Mouse (Mus musculus): ENCODE measurements at regions not wholly inside any gene's neighbourhood (a gene's known extent, or its start where the extent isn't known, plus 50 kb on each side); places are given as distances from the start of the nearest gene placed in this dataset.

GRCm38 (mm10) chr2:59422291-59423242, 61.9 kb upstream of the Dapl1 start:
- DNase-seq: peak; percentile 54 to 80
- Histone ChIP-seq H3K4me3 (replicated peaks; ENCODE audit: insufficient read depth, low read depth, low read length) (no peak overlapping the region), H3K27ac (ENCODE audit: insufficient read depth, low read length) (peak overlapping the region; percentile 70), H3K27me3 (ENCODE audit: control insufficient read depth, insufficient read depth, low read length) (no peaks in the 10 kb centered on the region), H3K4me1 (ENCODE audit: control insufficient read depth, insufficient read depth, low read length) (peaks cover 24% of the 10 kb centered on the region)
- WGBS: 19% methylated on average over 10 of the region's 10 CpGs
- TF ChIP-seq POLR2A (IDR thresholded peaks at IDR 0.05; ENCODE audit: borderline replicate concordance, insufficient read depth, low read length): no peak
- TF ChIP-seq CTCF (IDR thresholded peaks at IDR 0.05; ENCODE audit: borderline replicate concordance, insufficient read depth, low read depth, low read length): no peak

- DNase-seq: no peak
- H3K27ac ChIP-seq (ENCODE audit: insufficient read depth, low read length): no peak overlapping the region
- TF ChIP-seq POLR2A (IDR thresholded peaks at IDR 0.05; ENCODE audit: borderline replicate concordance, insufficient read depth, low read length): no peak
- TF ChIP-seq CTCF (IDR thresholded peaks at IDR 0.05; ENCODE audit: borderline replicate concordance, insufficient read depth, low read depth, low read length): no peak
- H3K27me3 ChIP-seq (ENCODE audit: control insufficient read depth, insufficient read depth, low read length): no peaks in the 10 kb centered on the region
- H3K4me3 ChIP-seq (replicated peaks; ENCODE audit: insufficient read depth, low read depth, low read length): no peak overlapping the region
- WGBS: 86% methylated on average over 2 of the region's 2 CpGs
- peaks cover 24% of the 10 kb centered on the region for H3K4me1 ChIP-seq (ENCODE audit: control insufficient read depth, insufficient read depth, low read length)
These were observed 60.2 kb upstream of the Dapl1 start for GRCm38 (mm10) chr2:59424205-59424604.

- peaks cover 24% of the 10 kb centered on the region for H3K4me1 ChIP-seq (ENCODE audit: control insufficient read depth, insufficient read depth, low read length)
- H3K27ac ChIP-seq (ENCODE audit: insufficient read depth, low read length): no peak overlapping the region
- 76% methylated on average over 5 of the region's 5 CpGs for WGBS
These were observed 59.7 kb upstream of the Dapl1 start for GRCm38 (mm10) chr2:59424729-59425128.

GRCm38 (mm10) chr2:59425876-59426275, 58.6 kb upstream of the Dapl1 start:
- TF ChIP-seq POLR2A (IDR thresholded peaks at IDR 0.05; ENCODE audit: borderline replicate concordance, insufficient read depth, low read length) (no peak), CTCF (IDR thresholded peaks at IDR 0.05; ENCODE audit: borderline replicate concordance, insufficient read depth, low read depth, low read length) (no peak)
- H3K27me3 ChIP-seq (ENCODE audit: control insufficient read depth, insufficient read depth, low read length): no peaks in the 10 kb centered on the region
- 48% methylated on average over 4 of the region's 4 CpGs for WGBS
- H3K27ac ChIP-seq (ENCODE audit: insufficient read depth, low read length): no peak overlapping the region
- no peak for DNase-seq
- H3K4me3 ChIP-seq (replicated peaks; ENCODE audit: insufficient read depth, low read depth, low read length): no peak overlapping the region
- peaks cover 20% of the 10 kb centered on the region for H3K4me1 ChIP-seq (ENCODE audit: control insufficient read depth, insufficient read depth, low read length)

More at GRCm38 (mm10) chr2:59424729-59425128, 59.7 kb upstream of the Dapl1 start:
- H3K4me3 ChIP-seq (replicated peaks; ENCODE audit: insufficient read depth, low read depth, low read length): no peak overlapping the region
- no peaks in the 10 kb centered on the region for H3K27me3 ChIP-seq (ENCODE audit: control insufficient read depth, insufficient read depth, low read length)
- DNase-seq: no peak
- TF ChIP-seq CTCF (IDR thresholded peaks at IDR 0.05; ENCODE audit: borderline replicate concordance, insufficient read depth, low read depth, low read length): peak; percentile 49; the same call in 1 of the 2 replicates
- no peak for TF ChIP-seq POLR2A (IDR thresholded peaks at IDR 0.05; ENCODE audit: borderline replicate concordance, insufficient read depth, low read length)

- 94% methylated on average over 5 of the region's 5 CpGs for WGBS
- TF ChIP-seq CTCF (IDR thresholded peaks at IDR 0.05; ENCODE audit: borderline replicate concordance, insufficient read depth, low read depth, low read length) (no peak), POLR2A (IDR thresholded peaks at IDR 0.05; ENCODE audit: borderline replicate concordance, insufficient read depth, low read length) (no peak)
- H3K4me1 ChIP-seq (ENCODE audit: control insufficient read depth, insufficient read depth, low read length): no peaks in the 10 kb centered on the region
- no peak overlapping the region for H3K27ac ChIP-seq (ENCODE audit: insufficient read depth, low read length)
- no peaks in the 10 kb centered on the region for H3K27me3 ChIP-seq (ENCODE audit: control insufficient read depth, insufficient read depth, low read length)
- no peak for DNase-seq
- H3K4me3 ChIP-seq (replicated peaks; ENCODE audit: insufficient read depth, low read depth, low read length): no peak overlapping the region
These were observed 53.0 kb upstream of the Dapl1 start for GRCm38 (mm10) chr2:59431466-59431865.

GRCm38 (mm10) chr2:59431867-59432266, 52.6 kb upstream of the Dapl1 start:
- no peak overlapping the region for H3K4me3 ChIP-seq (replicated peaks; ENCODE audit: insufficient read depth, low read depth, low read length)
- H3K27me3 ChIP-seq (ENCODE audit: control insufficient read depth, insufficient read depth, low read length): no peaks in the 10 kb centered on the region
- TF ChIP-seq POLR2A (IDR thresholded peaks at IDR 0.05; ENCODE audit: borderline replicate concordance, insufficient read depth, low read length): no peak
- no peak for TF ChIP-seq CTCF (IDR thresholded peaks at IDR 0.05; ENCODE audit: borderline replicate concordance, insufficient read depth, low read depth, low read length)
- WGBS: 65% methylated on average over 7 of the region's 7 CpGs
- no peaks in the 10 kb centered on the region for H3K4me1 ChIP-seq (ENCODE audit: control insufficient read depth, insufficient read depth, low read length)
- no peak for DNase-seq
- no peak overlapping the region for H3K27ac ChIP-seq (ENCODE audit: insufficient read depth, low read length)

Measured in cerebellum, adult 2 months (tissue).